Mouse (Mus musculus): ENCODE data around the gene Gm40193. TPM values are rescaled to one million over a fixed set of nuclear protein-coding genes. Genes with fewer than 3 reads are reported as not detected.
"Not testable (repeated sequence)": the region's sequence is repeated elsewhere in the genome, so short reads cannot be mapped to it uniquely, and the experiment has no call there.

The Gm40193 gene
- total RNA-seq, 2 experiments from 2014 or later: not detected

- DNase-seq: no peak
- intact Hi-C loops (cut with DNase I): no loop called here
Observed at GRCm38 (mm10) chr11:70541415-70541814, 8.7 kb upstream of the Gm40193 start.

- intact Hi-C loops (cut with DNase I): no loop called here
- no peak for DNase-seq
Observed at GRCm38 (mm10) chr11:70540928-70541327, 8.2 kb upstream of the Gm40193 start.

GRCm38 (mm10) chr11:70539877-70540587 is 7.3 kb upstream of the Gm40193 start, which contains the start of gene Pld2:
Pld2 (plus strand) TSS chr11:70540064.
- DNase-seq: peak; percentile 82 to 84
- intact Hi-C loops (cut with DNase I): loop anchor here (5.0 kb wide), 1 partner anchor 67 kb away; no protein-coding TSS in a partner anchor

GRCm38 (mm10) chr11:70539423-70539822 is 6.7 kb upstream of the Gm40193 start:
- DNase-seq: no peak
- intact Hi-C loops (cut with DNase I): loop anchor here (5.0 kb wide), 1 partner anchor 68 kb away; no protein-coding TSS in a partner anchor

- intact Hi-C loops (cut with DNase I); DNase-seq: not testable (repeated sequence)
Observed at GRCm38 (mm10) chr11:70531065-70531464, 1.7 kb downstream of the Gm40193 start.

- intact Hi-C loops (cut with DNase I): no loop called here
- no peak for DNase-seq
Observed at GRCm38 (mm10) chr11:70528610-70529009, 4.1 kb downstream of the Gm40193 start.

- no peak for DNase-seq
- intact Hi-C loops (cut with DNase I): no loop called here
Observed at GRCm38 (mm10) chr11:70526211-70526610, 6.5 kb downstream of the Gm40193 start.

GRCm38 (mm10) chr11:70525726-70526125 is 7.0 kb downstream of the Gm40193 start:
- DNase-seq: no peak
- intact Hi-C loops (cut with DNase I): no loop called here

GRCm38 (mm10) chr11:70525184-70525678 is 7.5 kb downstream of the Gm40193 start, which contains the start of gene Psmb6:
Psmb6 (plus strand) TSS chr11:70525367.
- intact Hi-C loops (cut with DNase I): no loop called here

GRCm38 (mm10) chr11:70524782-70525181 is 8.0 kb downstream of the Gm40193 start:
- intact Hi-C loops (cut with DNase I): no loop called here
- no peak for DNase-seq

More at GRCm38 (mm10) chr11:70525184-70525678, 7.5 kb downstream of the Gm40193 start, which contains the start of gene Psmb6:
- DNase-seq: peak; percentile 77 to 83

GRCm38 (mm10) chr11:70523306-70523989 is 9.3 kb downstream of the Gm40193 start:
- DNase-seq; intact Hi-C loops (cut with DNase I): not testable (repeated sequence)

- intact Hi-C loops (cut with DNase I): no loop called here
Observed at GRCm38 (mm10) chr11:70520178-70520769, 12.5 kb downstream of the Gm40193 start.

GRCm38 (mm10) chr11:70518923-70519322 is 13.8 kb downstream of the Gm40193 start, which contains the start of gene Gltpd2:
Gltpd2 (plus strand) TSS chr11:70519196.
- DNase-seq: no peak
- intact Hi-C loops (cut with DNase I): loop anchor here (2.0 to 5.0 kb wide), 2 partner anchors 86 to 238 kb away; no protein-coding TSS in a partner anchor

More at GRCm38 (mm10) chr11:70520178-70520769, 12.5 kb downstream of the Gm40193 start:
- peak; percentile 34 to 64 for DNase-seq

GRCm38 (mm10) chr11:70518436-70518835 is 14.3 kb downstream of the Gm40193 start:
- intact Hi-C loops (cut with DNase I): loop anchor here (2.0 to 5.0 kb wide), 2 partner anchors 86 to 239 kb away; no protein-coding TSS in a partner anchor
- no peak for DNase-seq

GRCm38 (mm10) chr11:70516352-70516751 is 16.4 kb downstream of the Gm40193 start:
- intact Hi-C loops (cut with DNase I): loop anchor here (5.0 kb wide), 1 partner anchor 241 kb away; no protein-coding TSS in a partner anchor
- no peak for DNase-seq

- DNase-seq: no peak
- intact Hi-C loops (cut with DNase I): no loop called here
Observed at GRCm38 (mm10) chr11:70514288-70514687, 18.5 kb downstream of the Gm40193 start, which contains the start of gene Vmo1. Vmo1 (minus strand) TSS chr11:70514616.

GRCm38 (mm10) chr11:70513520-70513919 is 19.2 kb downstream of the Gm40193 start:
- intact Hi-C loops (cut with DNase I): no loop called here
- DNase-seq: peak; percentile 29 to 57

GRCm38 (mm10) chr11:70512709-70513342 is 19.9 kb downstream of the Gm40193 start:
- no peak for DNase-seq
- intact Hi-C loops (cut with DNase I): no loop called here

- DNase-seq: no peak
- intact Hi-C loops (cut with DNase I): no loop called here
Observed at GRCm38 (mm10) chr11:70511825-70512224, 20.9 kb downstream of the Gm40193 start.

GRCm38 (mm10) chr11:70511242-70511641 is 21.5 kb downstream of the Gm40193 start:
- no peak for DNase-seq
- intact Hi-C loops (cut with DNase I): no loop called here

Measured in gastrocnemius, postnatal 36 days (tissue).